Mouse (Mus musculus): ENCODE data around the gene Adam8. TPM values are rescaled to one million over a fixed set of nuclear protein-coding genes. Genes with fewer than 3 reads are reported as not detected.

The Adam8 gene
- 9.0 and 17.4 TPM in 2 replicates for polyA plus RNA-seq (2011; ENCODE audit: insufficient read length, low read depth, missing spikeins)

DNA sequence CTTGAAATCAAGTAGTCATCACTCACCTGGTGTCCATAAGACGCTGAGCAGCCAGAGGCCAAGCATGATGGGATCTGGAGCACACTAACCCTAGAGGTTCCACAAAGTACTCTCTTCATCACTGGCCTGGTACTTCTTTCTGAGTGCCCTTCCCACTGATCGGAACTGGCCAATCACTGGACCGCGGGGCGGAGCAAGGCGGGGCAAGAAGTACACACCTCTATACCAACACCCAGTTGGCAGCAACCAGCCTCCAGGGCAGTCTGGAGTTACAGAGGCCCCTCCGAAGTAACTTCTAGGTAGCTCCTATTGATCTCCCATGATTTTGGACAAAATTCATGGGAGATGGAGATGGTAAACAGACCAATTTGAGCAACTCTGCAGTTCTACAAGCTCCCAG is at the start of gene Adam8:
TSS of gene Adam8 (minus strand) at position 157 of the 400 bp plus-strand sequence.
- Histone ChIP-seq H3K4me1 (ENCODE audit: control insufficient read depth, insufficient read depth, low read length) (peaks cover 7% of the 10 kb centered on the region), H3K27ac (ENCODE audit: insufficient read depth, low read length) (no peak within 1 kb of the TSS), H3K4me3 (ENCODE audit: insufficient read depth, low read length) (no peak within 1 kb of the TSS)
- TF ChIP-seq CTCF (IDR thresholded peaks at IDR 0.05; ENCODE audit: borderline replicate concordance, insufficient read depth, low read length), result no peak
- no peak for TF ChIP-seq POLR2A (IDR thresholded peaks at IDR 0.05; ENCODE audit: low read depth, low read length)

DNA sequence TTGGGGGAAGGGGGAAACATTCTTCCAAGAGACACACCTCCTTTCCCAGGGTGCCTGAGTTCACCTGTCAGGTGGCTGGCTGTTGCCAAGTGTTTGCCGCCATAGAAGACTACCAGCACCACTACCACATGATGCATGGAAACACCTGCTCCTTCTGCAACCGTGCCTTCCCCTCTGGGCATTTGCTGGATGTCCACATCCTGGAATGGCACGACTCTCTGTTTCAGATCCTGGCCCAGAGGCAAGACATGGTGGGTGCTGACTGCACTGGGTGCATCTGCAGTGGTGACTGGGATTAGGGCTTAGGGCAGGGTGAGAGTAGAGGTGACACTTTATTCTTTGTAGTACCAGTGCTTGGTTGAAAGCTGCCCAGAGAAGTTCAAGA is 44.8 kb upstream of the Adam8 start:
- TF ChIP-seq POLR2A (IDR thresholded peaks at IDR 0.05; ENCODE audit: low read depth, low read length) (no peak), CTCF (IDR thresholded peaks at IDR 0.05; ENCODE audit: borderline replicate concordance, insufficient read depth, low read length) (no peak)
- H3K4me1 ChIP-seq (ENCODE audit: control insufficient read depth, insufficient read depth, low read length), result no peaks in the 10 kb centered on the region
- H3K27ac ChIP-seq (ENCODE audit: insufficient read depth, low read length), result no peak overlapping the region
- H3K4me3 ChIP-seq (ENCODE audit: insufficient read depth, low read length), result peak overlapping the region; percentile 97

DNA sequence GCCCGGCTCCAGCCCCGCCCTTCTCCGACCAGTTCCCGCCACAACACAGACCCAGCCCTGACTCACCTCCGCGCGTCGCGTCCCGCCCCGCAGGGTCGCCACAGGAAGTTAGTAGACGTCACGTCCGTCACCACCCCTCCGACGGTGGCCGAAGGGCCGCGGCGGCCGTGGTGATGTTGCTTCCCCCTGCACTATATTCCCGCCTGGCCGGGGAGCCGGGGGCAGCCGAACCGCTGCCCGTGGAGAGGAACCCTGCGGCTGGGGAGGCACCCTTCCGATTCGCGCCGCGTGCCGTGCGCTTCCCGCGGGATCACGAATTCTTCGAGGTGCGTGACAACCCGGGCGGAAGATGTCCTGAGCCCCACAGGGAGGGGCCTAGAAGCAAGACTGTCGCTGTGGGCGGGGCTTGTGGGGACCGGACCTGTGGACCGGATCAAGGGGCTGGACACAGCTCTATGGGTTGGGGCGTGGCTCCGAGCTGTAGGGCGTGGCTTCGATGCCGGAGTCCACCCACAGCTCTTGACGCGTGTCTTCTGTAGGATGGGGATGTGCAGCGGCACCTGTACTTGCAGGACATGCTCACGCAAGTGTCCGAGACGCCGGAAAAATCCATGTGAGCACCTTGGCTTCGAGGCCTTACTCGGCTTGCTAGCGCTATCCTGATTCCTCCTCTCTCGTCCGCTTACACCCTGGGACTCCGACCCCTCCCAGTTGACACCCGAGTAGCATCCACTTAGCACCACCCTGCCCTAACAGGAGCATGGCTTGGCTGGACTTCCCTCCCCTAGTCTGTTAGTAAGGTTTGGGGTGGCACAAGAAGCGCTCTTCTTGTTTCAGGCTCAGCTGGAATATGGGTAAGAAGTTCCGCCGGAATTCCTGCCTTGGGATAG is 44.2 kb upstream of the Adam8 start, which contains the start of the genes Zfp511 and Tubgcp2:
TSS of gene Zfp511 (plus strand) at position 111 of the 890 bp plus-strand sequence.
TSS of gene Tubgcp2 (minus strand) at position 389 of the 890 bp plus-strand sequence.
- peak within 1 kb of the TSS; percentile 81 for H3K27ac ChIP-seq (ENCODE audit: insufficient read depth, low read length)
- 0 out of 2 replicates have a peak, but pooled peaks have one; percentile 52 for TF ChIP-seq POLR2A (IDR thresholded peaks at IDR 0.05; ENCODE audit: low read depth, low read length)
- TF ChIP-seq CTCF (IDR thresholded peaks at IDR 0.05; ENCODE audit: borderline replicate concordance, insufficient read depth, low read length), result no peak
- no peaks in the 10 kb centered on the region for H3K4me1 ChIP-seq (ENCODE audit: control insufficient read depth, insufficient read depth, low read length)
- peak within 1 kb of the TSS; percentile 97 for H3K4me3 ChIP-seq (ENCODE audit: insufficient read depth, low read length)

DNA sequence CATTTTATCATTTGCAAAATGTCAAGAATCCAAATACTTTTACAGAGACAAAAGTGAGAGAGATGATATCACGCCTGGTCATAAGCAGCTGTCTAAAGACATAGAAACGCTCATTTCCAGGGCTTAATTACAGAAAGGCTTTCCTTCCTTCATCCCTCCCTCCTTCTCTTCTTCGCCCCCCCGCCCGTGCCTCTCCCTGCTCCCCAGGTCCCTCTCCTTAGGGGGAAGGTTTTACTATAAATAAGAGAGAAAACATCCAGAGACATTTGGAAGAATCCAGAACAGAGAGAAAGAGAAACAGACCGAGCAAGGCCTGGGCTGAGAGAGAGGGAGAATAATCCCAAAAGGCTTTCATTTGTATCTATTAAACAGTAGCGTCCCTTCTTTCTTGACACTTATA is 43.1 kb upstream of the Adam8 start:
- no peaks in the 10 kb centered on the region for H3K4me1 ChIP-seq (ENCODE audit: control insufficient read depth, insufficient read depth, low read length)
- H3K4me3 ChIP-seq (ENCODE audit: insufficient read depth, low read length), result peak overlapping the region; percentile 97
- TF ChIP-seq CTCF (IDR thresholded peaks at IDR 0.05; ENCODE audit: borderline replicate concordance, insufficient read depth, low read length) (no peak), POLR2A (IDR thresholded peaks at IDR 0.05; ENCODE audit: low read depth, low read length) (no peak)
- no peak overlapping the region for H3K27ac ChIP-seq (ENCODE audit: insufficient read depth, low read length)

DNA sequence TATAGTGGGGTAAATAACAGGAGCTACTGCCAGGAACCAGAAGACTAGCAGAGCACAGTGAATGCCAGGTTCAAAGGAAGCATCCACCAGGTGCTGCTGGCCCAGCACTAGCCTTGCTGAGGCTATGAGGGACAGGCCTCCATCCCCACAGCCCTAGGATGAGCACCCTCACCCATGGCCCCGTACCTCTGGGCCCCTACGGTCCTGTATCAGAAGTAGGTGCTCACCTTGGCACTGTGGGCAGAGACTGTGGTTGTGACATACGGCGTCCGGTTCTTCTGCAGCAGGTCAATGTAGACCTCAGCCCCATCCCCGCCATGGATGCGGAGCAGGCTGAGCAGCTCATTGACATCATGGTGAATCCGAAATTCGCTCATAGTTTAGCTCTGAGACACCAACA is 41.0 kb upstream of the Adam8 start:
- no peak overlapping the region for H3K4me3 ChIP-seq (ENCODE audit: insufficient read depth, low read length)
- no peak overlapping the region for H3K27ac ChIP-seq (ENCODE audit: insufficient read depth, low read length)
- H3K4me1 ChIP-seq (ENCODE audit: control insufficient read depth, insufficient read depth, low read length), result no peaks in the 10 kb centered on the region
- no peak for TF ChIP-seq POLR2A (IDR thresholded peaks at IDR 0.05; ENCODE audit: low read depth, low read length)
- no peak for TF ChIP-seq CTCF (IDR thresholded peaks at IDR 0.05; ENCODE audit: borderline replicate concordance, insufficient read depth, low read length)

DNA sequence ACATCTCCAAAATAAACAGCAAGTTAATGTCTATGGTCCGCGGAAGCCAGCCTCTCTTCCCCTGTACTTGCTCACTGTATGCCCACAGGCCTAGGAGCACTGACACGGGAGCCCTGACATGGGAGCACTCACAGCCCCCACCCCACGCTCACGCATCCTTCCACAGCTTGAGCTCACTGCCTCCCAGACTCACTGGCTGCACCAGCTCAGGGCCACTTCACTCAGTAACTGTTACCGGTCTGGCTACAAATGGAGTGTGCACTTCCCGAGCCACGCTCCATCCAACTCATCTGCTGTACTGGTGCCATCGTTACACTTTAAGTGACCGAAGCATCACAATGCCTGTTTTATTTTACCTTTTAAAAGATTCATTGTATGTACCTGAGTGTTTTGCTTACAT is 40.0 kb upstream of the Adam8 start:
- no peak overlapping the region for H3K4me3 ChIP-seq (ENCODE audit: insufficient read depth, low read length)
- H3K4me1 ChIP-seq (ENCODE audit: control insufficient read depth, insufficient read depth, low read length), result no peaks in the 10 kb centered on the region
- TF ChIP-seq POLR2A (IDR thresholded peaks at IDR 0.05; ENCODE audit: low read depth, low read length), result no peak
- no peak for TF ChIP-seq CTCF (IDR thresholded peaks at IDR 0.05; ENCODE audit: borderline replicate concordance, insufficient read depth, low read length)
- no peak overlapping the region for H3K27ac ChIP-seq (ENCODE audit: insufficient read depth, low read length)

DNA sequence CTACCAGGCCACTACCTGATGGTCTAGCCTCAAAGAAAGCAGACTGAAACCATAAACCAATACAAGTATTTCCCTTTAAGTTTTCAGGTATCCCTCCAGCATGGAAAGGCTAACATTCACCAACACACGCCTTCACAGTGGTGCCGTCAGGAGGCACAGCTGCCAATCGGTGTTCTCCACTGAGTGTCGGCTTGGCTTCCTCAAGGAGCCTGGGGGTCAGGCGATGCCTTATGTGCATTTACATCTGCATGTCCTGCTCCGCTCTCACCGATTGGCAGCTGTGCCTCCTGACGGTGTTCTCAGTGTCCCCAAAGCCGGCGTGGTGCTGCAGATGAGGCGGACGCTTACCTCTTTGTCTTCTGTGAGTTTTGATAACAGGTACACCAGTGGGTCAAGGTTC is 39.4 kb upstream of the Adam8 start:
- H3K27ac ChIP-seq (ENCODE audit: insufficient read depth, low read length), result no peak overlapping the region
- no peak overlapping the region for H3K4me3 ChIP-seq (ENCODE audit: insufficient read depth, low read length)
- no peak for TF ChIP-seq CTCF (IDR thresholded peaks at IDR 0.05; ENCODE audit: borderline replicate concordance, insufficient read depth, low read length)
- no peaks in the 10 kb centered on the region for H3K4me1 ChIP-seq (ENCODE audit: control insufficient read depth, insufficient read depth, low read length)

DNA sequence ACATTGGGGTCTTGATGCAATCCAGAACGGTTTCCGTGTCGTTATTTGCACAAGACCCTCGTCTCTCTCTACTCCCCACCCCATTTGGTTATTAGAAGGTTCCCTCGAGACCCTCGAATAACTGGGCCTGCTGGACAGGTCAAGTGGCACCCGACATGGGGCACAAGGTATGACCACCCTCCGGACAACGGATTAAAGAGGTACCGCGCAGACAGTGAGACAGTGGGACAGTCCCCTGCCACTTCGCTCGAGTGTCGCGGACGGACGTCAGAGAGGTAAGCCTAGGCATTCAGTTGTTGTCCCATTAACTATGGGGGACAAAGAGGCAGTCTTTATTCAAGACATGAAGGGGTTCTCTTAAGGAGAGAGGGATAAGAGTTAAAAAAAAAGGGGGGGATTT is 19.0 kb upstream of the Adam8 start:
- Histone ChIP-seq H3K4me3 (ENCODE audit: insufficient read depth, low read length) (no peak overlapping the region), H3K27ac (ENCODE audit: insufficient read depth, low read length) (no peak overlapping the region), H3K4me1 (ENCODE audit: control insufficient read depth, insufficient read depth, low read length) (no peaks in the 10 kb centered on the region)
- TF ChIP-seq POLR2A (IDR thresholded peaks at IDR 0.05; ENCODE audit: low read depth, low read length) (no peak), CTCF (IDR thresholded peaks at IDR 0.05; ENCODE audit: borderline replicate concordance, insufficient read depth, low read length) (no peak)

DNA sequence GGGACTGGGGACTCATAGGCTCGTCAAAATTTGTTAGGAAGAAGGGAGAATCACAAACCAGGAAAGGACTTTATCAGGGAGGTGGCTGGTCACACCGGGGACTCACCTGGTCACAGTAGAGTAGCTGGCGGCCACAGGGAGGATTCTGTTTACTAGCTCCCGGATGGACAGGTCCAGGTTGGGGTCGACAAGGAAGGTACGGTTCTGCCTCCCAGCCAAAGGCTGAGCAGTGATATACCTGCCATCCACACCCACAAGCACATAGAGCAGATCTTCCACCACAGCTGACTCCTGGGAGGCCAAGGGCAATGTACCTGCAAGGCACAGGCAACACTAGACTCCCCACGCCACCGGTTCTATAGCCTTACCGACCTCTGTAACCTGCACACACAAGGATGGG is 15.4 kb upstream of the Adam8 start:
- no peak overlapping the region for H3K4me3 ChIP-seq (ENCODE audit: insufficient read depth, low read length)
- H3K4me1 ChIP-seq (ENCODE audit: control insufficient read depth, insufficient read depth, low read length), result no peaks in the 10 kb centered on the region
- TF ChIP-seq POLR2A (IDR thresholded peaks at IDR 0.05; ENCODE audit: low read depth, low read length) (no peak), CTCF (IDR thresholded peaks at IDR 0.05; ENCODE audit: borderline replicate concordance, insufficient read depth, low read length) (no peak)
- H3K27ac ChIP-seq (ENCODE audit: insufficient read depth, low read length), result no peak overlapping the region
